Mouse (Mus musculus): ENCODE measurements around the gene Tcf3. TPM values are rescaled to one million over a fixed set of nuclear protein-coding genes. Genes with fewer than 3 reads are reported as not detected.

Gene Tcf3
- polyA plus RNA-seq, 1 experiment, result 67.5 TPM

- no peak for TF ChIP-seq USF1 (IDR thresholded peaks at IDR 0.05; ENCODE audit: low read depth)
- no peak for TF ChIP-seq REST (IDR thresholded peaks at IDR 0.05; ENCODE audit: insufficient read depth, insufficient read length)
- TF ChIP-seq CEBPB (IDR thresholded peaks at IDR 0.05; ENCODE audit: insufficient read depth, poor library complexity, severe bottlenecking), result no peak
- no peak for TF ChIP-seq POLR2A (IDR thresholded peaks at IDR 0.05; ENCODE audit: insufficient read length, low read depth)
- no peak for TF ChIP-seq POLR2AphosphoS2 (IDR thresholded peaks at IDR 0.05; ENCODE audit: insufficient read length, low read depth)
- no peak for TF ChIP-seq MYOD1 (IDR thresholded peaks at IDR 0.05; ENCODE audit: control insufficient read depth in 1 of 3, insufficient read length in 2 of 3, low read depth in 2 of 3)
- no peak for TF ChIP-seq MAX (IDR thresholded peaks at IDR 0.05; ENCODE audit: low read depth)
- no peak for TF ChIP-seq SRF (IDR thresholded peaks at IDR 0.05; ENCODE audit: control insufficient read depth, insufficient read length, low read depth)
- TF ChIP-seq TCF3 (IDR thresholded peaks at IDR 0.05; ENCODE audit: insufficient read length, low read depth), result no peak
- TF ChIP-seq TCF12 (IDR thresholded peaks at IDR 0.05; ENCODE audit: insufficient read depth, poor library complexity, severe bottlenecking), result no peak
- Histone ChIP-seq H3K79me2 (ENCODE audit: control insufficient read depth, insufficient read depth) (peaks cover 37% of the 10 kb centered on the region), H3K36me3 (ENCODE audit: control insufficient read depth, insufficient read depth) (peaks cover 19% of the 10 kb centered on the region), H3K27me3 (ENCODE audit: control insufficient read depth, insufficient read depth, insufficient read length) (no peaks in the 10 kb centered on the region), H3K4me3 (no peak overlapping the region), H3K4me2 (ENCODE audit: low read depth) (no peak overlapping the region), H3ac (ENCODE audit: control insufficient read depth, insufficient read length) (no peak overlapping the region)
Measured at GRCm38 (mm10) chr10:80395025-80395627, 38.3 kb downstream of the Tcf3 start.

- Histone ChIP-seq H3K4me3 (no peak overlapping the region), H3K36me3 (ENCODE audit: control insufficient read depth, insufficient read depth) (peaks cover 19% of the 10 kb centered on the region), H3K79me2 (ENCODE audit: control insufficient read depth, insufficient read depth) (peaks cover 28% of the 10 kb centered on the region), H3K27me3 (ENCODE audit: control insufficient read depth, insufficient read depth, insufficient read length) (no peaks in the 10 kb centered on the region), H3K4me2 (ENCODE audit: low read depth) (no peak overlapping the region), H3ac (ENCODE audit: control insufficient read depth, insufficient read length) (no peak overlapping the region)
- no peak for TF ChIP-seq TCF12 (IDR thresholded peaks at IDR 0.05; ENCODE audit: insufficient read depth, poor library complexity, severe bottlenecking)
- TF ChIP-seq MYOG (IDR thresholded peaks at IDR 0.05; ENCODE audit: control insufficient read depth in 1 of 3, insufficient read depth in 1 of 3, insufficient read length in 2 of 3, low read depth in 2 of 3), result no peak
- no peak for TF ChIP-seq MAX (IDR thresholded peaks at IDR 0.05; ENCODE audit: low read depth)
- TF ChIP-seq CEBPB (IDR thresholded peaks at IDR 0.05; ENCODE audit: insufficient read depth, poor library complexity, severe bottlenecking), result no peak
- TF ChIP-seq POLR2A (IDR thresholded peaks at IDR 0.05; ENCODE audit: insufficient read length, low read depth), result no peak
- no peak for TF ChIP-seq E2F4 (IDR thresholded peaks at IDR 0.05; ENCODE audit: insufficient read depth)
- no peak for TF ChIP-seq SRF (IDR thresholded peaks at IDR 0.05; ENCODE audit: control insufficient read depth, insufficient read length, low read depth)
- no peak for TF ChIP-seq MYOD1 (IDR thresholded peaks at IDR 0.05; ENCODE audit: control insufficient read depth in 1 of 3, insufficient read length in 2 of 3, low read depth in 2 of 3)
- no peak for TF ChIP-seq TCF3 (IDR thresholded peaks at IDR 0.05; ENCODE audit: insufficient read length, low read depth)
- no peak for TF ChIP-seq USF1 (IDR thresholded peaks at IDR 0.05; ENCODE audit: low read depth)
- no peak for TF ChIP-seq POLR2AphosphoS2 (IDR thresholded peaks at IDR 0.05; ENCODE audit: insufficient read length, low read depth)
- no peak for TF ChIP-seq REST (IDR thresholded peaks at IDR 0.05; ENCODE audit: insufficient read depth, insufficient read length)
Measured at GRCm38 (mm10) chr10:80392687-80393086, 40.8 kb downstream of the Tcf3 start.

GRCm38 (mm10) chr10:80390697-80391096 lies 42.8 kb downstream of the Tcf3 start:
- no peak for TF ChIP-seq MAX (IDR thresholded peaks at IDR 0.05; ENCODE audit: low read depth)
- TF ChIP-seq TCF3 (IDR thresholded peaks at IDR 0.05; ENCODE audit: insufficient read length, low read depth), result no peak
- TF ChIP-seq MYOD1 (IDR thresholded peaks at IDR 0.05; ENCODE audit: control insufficient read depth in 1 of 3, insufficient read length in 2 of 3, low read depth in 2 of 3), result no peak
- TF ChIP-seq POLR2AphosphoS2 (IDR thresholded peaks at IDR 0.05; ENCODE audit: insufficient read length, low read depth), result no peak
- TF ChIP-seq SRF (IDR thresholded peaks at IDR 0.05; ENCODE audit: control insufficient read depth, insufficient read length, low read depth), result no peak
- no peak for TF ChIP-seq USF1 (IDR thresholded peaks at IDR 0.05; ENCODE audit: low read depth)
- no peak for TF ChIP-seq MYOG (IDR thresholded peaks at IDR 0.05; ENCODE audit: control insufficient read depth in 1 of 3, insufficient read depth in 1 of 3, insufficient read length in 2 of 3, low read depth in 2 of 3)
- TF ChIP-seq CEBPB (IDR thresholded peaks at IDR 0.05; ENCODE audit: insufficient read depth, poor library complexity, severe bottlenecking), result no peak
- TF ChIP-seq E2F4 (IDR thresholded peaks at IDR 0.05; ENCODE audit: insufficient read depth), result no peak
- no peak for TF ChIP-seq POLR2A (IDR thresholded peaks at IDR 0.05; ENCODE audit: insufficient read length, low read depth)
- no peak for TF ChIP-seq REST (IDR thresholded peaks at IDR 0.05; ENCODE audit: insufficient read depth, insufficient read length)
- TF ChIP-seq TCF12 (IDR thresholded peaks at IDR 0.05; ENCODE audit: insufficient read depth, poor library complexity, severe bottlenecking), result no peak
- no peak overlapping the region for H3K4me3 ChIP-seq
- peaks cover 13% of the 10 kb centered on the region for H3K36me3 ChIP-seq (ENCODE audit: control insufficient read depth, insufficient read depth)
- H3K4me2 ChIP-seq (ENCODE audit: low read depth), result no peak overlapping the region
- H3ac ChIP-seq (ENCODE audit: control insufficient read depth, insufficient read length), result no peak overlapping the region
- no peaks in the 10 kb centered on the region for H3K27me3 ChIP-seq (ENCODE audit: control insufficient read depth, insufficient read depth, insufficient read length)
- peaks cover 22% of the 10 kb centered on the region for H3K79me2 ChIP-seq (ENCODE audit: control insufficient read depth, insufficient read depth)

- peaks cover 28% of the 10 kb centered on the region for H3K79me2 ChIP-seq (ENCODE audit: control insufficient read depth, insufficient read depth)
- no peak overlapping the region for H3K4me2 ChIP-seq (ENCODE audit: low read depth)
- H3ac ChIP-seq (ENCODE audit: control insufficient read depth, insufficient read length), result no peak overlapping the region
- peaks cover 9% of the 10 kb centered on the region for H3K36me3 ChIP-seq (ENCODE audit: control insufficient read depth, insufficient read depth)
- no peak for TF ChIP-seq E2F4 (IDR thresholded peaks at IDR 0.05; ENCODE audit: insufficient read depth)
- TF ChIP-seq MYOG (IDR thresholded peaks at IDR 0.05; ENCODE audit: control insufficient read depth in 1 of 3, insufficient read depth in 1 of 3, insufficient read length in 2 of 3, low read depth in 2 of 3), result no peak
- no peaks in the 10 kb centered on the region for H3K27me3 ChIP-seq (ENCODE audit: control insufficient read depth, insufficient read depth, insufficient read length)
- H3K4me3 ChIP-seq, result no peak overlapping the region
Measured at GRCm38 (mm10) chr10:80389185-80389708, 44.2 kb downstream of the Tcf3 start.

GRCm38 (mm10) chr10:80388731-80389130 lies 44.7 kb downstream of the Tcf3 start:
- Histone ChIP-seq H3K79me2 (ENCODE audit: control insufficient read depth, insufficient read depth) (peaks cover 34% of the 10 kb centered on the region), H3K36me3 (ENCODE audit: control insufficient read depth, insufficient read depth) (peaks cover 4% of the 10 kb centered on the region), H3ac (ENCODE audit: control insufficient read depth, insufficient read length) (no peak overlapping the region), H3K27me3 (ENCODE audit: control insufficient read depth, insufficient read depth, insufficient read length) (no peaks in the 10 kb centered on the region), H3K4me3 (peak overlapping the region; percentile 100), H3K4me2 (ENCODE audit: low read depth) (no peak overlapping the region)
- TF ChIP-seq POLR2A (IDR thresholded peaks at IDR 0.05; ENCODE audit: insufficient read length, low read depth) (no peak), MYOG (IDR thresholded peaks at IDR 0.05; ENCODE audit: control insufficient read depth in 1 of 3, insufficient read depth in 1 of 3, insufficient read length in 2 of 3, low read depth in 2 of 3) (no peak), TCF12 (IDR thresholded peaks at IDR 0.05; ENCODE audit: insufficient read depth, poor library complexity, severe bottlenecking) (no peak), SRF (IDR thresholded peaks at IDR 0.05; ENCODE audit: control insufficient read depth, insufficient read length, low read depth) (no peak), POLR2AphosphoS2 (IDR thresholded peaks at IDR 0.05; ENCODE audit: insufficient read length, low read depth) (no peak), TCF3 (IDR thresholded peaks at IDR 0.05; ENCODE audit: insufficient read length, low read depth) (no peak), MAX (IDR thresholded peaks at IDR 0.05; ENCODE audit: low read depth) (no peak), E2F4 (IDR thresholded peaks at IDR 0.05; ENCODE audit: insufficient read depth) (no peak), MYOD1 (IDR thresholded peaks at IDR 0.05; ENCODE audit: control insufficient read depth in 1 of 3, insufficient read length in 2 of 3, low read depth in 2 of 3) (no peak), CEBPB (IDR thresholded peaks at IDR 0.05; ENCODE audit: insufficient read depth, poor library complexity, severe bottlenecking) (no peak), REST (IDR thresholded peaks at IDR 0.05; ENCODE audit: insufficient read depth, insufficient read length) (no peak), USF1 (IDR thresholded peaks at IDR 0.05; ENCODE audit: low read depth) (no peak)
